Mouse (Mus musculus) spleen, adult 18-20 months (tissue): ENCODE measurements at regions not wholly inside any gene's neighbourhood (a gene's known extent, or its start where the extent isn't known, plus 50 kb on each side); places are given as distances from the start of the nearest gene placed in this dataset.

Source experiments
- DNase-seq, 2 experiments: peaks; one replicate each; pipeline ENCODE4 v3.0.0; 2022; ENCODE audit warnings: mixed read lengths in 2 of 2

DNA sequence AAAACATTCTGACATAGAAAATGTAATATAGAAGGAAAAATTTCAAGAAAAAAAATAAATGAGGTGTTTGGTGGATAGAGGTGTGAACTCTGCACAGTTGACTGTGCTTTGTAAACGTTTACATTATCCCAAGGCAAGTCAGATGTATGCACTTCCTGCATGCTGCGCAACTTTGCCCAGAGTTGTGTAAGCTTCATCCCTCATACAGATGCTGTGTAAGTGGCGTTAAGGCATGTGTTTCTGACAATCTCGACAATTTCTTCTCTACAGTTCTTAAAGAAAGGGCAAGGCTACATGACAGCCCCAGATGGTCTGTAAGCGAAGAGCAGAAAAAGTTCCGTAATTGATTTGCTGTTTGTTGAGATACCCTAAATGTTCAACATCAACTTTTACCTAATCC lies 476.6 kb upstream of the Pitx2 start:
- no peak for DNase-seq

DNA sequence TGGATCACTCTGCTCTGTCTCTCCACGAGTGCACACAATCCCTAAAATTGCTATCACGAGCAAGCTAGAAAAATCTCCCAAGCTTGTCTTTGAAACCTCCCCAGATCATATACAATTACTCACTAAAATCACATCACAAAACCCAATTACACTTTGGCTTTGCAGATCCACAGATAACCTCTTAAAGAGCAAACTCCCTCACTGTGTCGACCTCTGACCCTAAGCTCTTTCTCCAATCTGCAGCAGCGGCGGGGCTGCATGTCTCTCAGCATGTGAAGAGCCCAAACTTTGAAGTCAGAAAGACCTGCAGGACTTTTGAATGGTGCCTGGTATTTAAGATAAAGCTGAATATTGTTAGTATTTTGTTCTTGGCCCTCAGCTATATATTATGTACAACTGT lies 479.4 kb upstream of the Pitx2 start:
- no peak for DNase-seq

- DNase-seq, result no peak
These were observed 480.5 kb upstream of the Pitx2 start for GRCm38 (mm10) chr3:128719226-128719625.

DNA sequence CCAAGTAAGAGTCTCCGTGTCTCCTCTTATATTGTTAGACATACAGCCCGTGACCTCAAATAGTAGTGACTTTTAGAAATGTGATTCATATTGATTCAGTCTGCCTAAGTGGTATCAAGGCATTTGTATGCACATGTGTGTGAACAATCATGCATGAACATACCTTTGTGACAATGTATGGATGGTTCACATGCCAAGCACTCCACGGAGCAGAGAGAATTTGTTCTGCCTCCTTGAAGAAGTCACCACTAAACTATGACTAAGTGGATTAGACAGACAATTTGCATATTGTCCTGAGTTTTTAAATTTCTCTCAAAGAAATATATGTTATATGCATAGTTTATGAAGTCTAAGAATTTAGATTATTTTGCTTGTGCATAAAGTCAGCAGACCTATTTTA lies 492.4 kb upstream of the Pitx2 start:
- DNase-seq, result no peak

- no peak for DNase-seq
These were observed 531.1 kb upstream of the Pitx2 start for GRCm38 (mm10) chr3:128668468-128669127.

DNA sequence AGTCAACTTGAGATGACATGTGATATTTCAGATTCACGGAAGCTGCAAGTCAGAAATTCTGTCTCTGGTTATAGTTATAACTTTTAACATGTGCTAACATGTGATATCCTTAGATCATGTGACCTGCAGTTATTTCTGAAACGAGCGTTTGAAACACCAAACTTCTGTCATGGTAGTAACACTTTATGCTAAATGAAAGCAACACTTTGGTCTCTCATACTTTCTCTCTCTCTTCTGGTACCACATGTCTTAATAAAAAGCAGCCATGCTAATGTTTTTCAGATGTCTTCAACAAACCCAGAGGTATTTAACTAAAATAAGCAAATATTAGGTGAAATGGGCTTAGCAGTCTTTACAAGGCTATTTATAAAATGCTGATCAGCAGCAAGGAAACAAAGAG lies 534.5 kb upstream of the Pitx2 start:
- DNase-seq, result no peak

GRCm38 (mm10) chr3:128636960-128637755 lies 562.5 kb upstream of the Pitx2 start:
- DNase-seq, result no peak

GRCm38 (mm10) chr3:128627696-128628095 lies 572.0 kb upstream of the Pitx2 start:
- no peak for DNase-seq

DNA sequence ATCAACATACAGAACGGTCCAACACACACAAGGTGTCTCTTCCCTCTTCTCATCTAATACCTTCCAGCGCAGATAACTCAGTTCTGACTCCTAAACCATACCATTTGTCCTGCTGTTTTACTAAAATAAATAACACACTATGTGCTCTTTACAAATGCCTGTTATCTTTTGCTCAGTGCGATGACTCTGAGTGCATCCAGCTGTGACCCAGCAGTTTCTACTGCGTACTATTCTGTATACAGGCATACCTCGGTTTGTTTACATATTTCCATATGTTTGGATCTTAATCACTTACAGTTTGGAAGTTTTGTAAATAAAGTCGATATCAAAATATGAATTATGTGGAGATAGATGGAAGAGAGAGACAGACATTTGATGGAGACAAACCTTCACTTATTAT lies 583.0 kb upstream of the Pitx2 start:
- no peak for DNase-seq

- DNase-seq, result no peak
These were observed 586.0 kb upstream of the Pitx2 start for GRCm38 (mm10) chr3:128613657-128614056.

- DNase-seq, result no peak
These were observed 588.9 kb upstream of the Pitx2 start for GRCm38 (mm10) chr3:128610731-128611130.

- DNase-seq, result no peak
These were observed 591.0 kb upstream of the Pitx2 start for GRCm38 (mm10) chr3:128608694-128609093.

GRCm38 (mm10) chr3:128575339-128576129 lies 624.1 kb upstream of the Pitx2 start:
- no peak for DNase-seq

DNA sequence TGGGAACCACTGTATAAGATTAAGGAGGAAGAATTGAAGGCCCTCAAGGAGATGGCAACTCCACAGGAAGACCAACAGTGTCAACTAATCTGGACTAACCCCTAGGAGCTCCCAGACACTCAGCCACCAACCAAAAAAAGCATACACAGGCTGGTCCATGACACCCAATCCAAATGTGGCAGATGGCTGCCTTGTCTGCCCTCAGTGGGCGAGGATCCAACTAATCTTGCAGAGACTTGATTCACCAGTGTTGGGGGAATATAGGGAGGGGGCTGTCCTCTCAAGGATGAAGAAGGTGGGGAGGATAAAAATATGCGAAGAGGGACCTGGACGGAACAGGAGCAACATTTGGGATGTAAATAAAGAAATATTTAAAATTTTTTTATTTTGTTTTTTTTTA lies 629.1 kb upstream of the Pitx2 start:
- no peak for DNase-seq

- DNase-seq, result no peak
These were observed 634.3 kb upstream of the Pitx2 start for GRCm38 (mm10) chr3:128565386-128565785.

DNA sequence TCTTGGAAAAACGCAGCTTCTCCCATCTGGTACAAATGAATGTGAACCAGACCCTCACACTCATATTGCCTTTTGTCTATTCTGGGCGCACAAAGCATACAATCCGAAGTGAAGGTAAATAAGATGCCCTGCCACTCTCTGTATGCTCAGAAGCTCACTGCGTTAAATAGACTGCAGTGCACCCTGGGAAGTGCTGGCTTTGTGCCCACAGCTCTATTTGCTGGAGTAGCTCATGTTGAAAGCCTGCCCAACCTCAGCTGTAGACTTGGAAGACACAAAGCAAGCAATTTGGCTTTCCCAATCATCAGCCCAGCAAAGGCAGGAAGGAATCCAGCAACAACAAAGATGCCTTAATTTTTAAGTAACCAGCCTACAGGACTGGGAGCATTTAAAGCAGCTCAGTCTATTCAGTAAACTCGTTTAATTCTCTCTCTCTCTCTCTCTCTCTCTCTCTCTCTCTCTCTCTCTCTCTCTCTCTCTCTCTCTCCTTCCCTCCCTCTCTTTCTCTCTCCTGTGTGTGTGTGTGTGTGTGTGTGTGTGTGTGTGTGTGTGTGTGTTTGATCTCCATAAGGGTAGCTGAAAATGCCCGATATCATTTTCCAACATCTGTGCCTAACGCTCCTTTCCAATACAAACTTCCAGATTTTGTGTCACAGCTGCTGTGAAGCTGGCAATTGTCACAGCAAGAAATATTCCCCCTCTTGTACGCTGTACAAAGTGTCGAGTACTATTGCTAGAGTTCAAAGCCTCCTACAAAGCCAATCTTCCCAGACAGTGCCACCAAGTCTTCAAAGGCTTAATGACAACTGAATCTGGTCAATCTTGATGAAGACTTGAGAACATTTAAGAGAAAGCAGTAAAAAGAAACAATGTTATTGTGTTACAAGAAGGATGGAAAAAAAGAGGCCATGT lies 650.5 kb upstream of the Fam241a start:
- DNase-seq, result no peak

DNA sequence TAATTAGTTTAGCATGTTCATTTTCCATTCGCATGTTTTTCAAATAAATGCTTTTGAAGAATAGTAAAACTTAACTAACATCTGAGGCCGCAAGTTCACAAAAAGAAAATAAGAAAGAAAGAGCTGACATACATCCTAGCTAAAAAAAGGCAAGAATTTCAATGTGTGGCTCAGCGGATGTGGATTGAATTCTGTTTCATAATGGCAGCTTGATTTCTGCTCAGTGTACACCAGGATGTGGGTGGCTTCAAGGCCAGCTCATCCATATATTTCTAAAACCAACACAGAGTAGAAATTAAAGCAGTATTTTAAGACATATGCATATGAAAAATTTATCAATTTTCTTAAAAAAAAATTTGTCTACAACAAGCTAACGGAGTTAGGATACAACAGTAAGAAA lies 629.3 kb upstream of the Fam241a start:
- no peak for DNase-seq

- no peak for DNase-seq
These were observed 624.6 kb upstream of the Fam241a start for GRCm38 (mm10) chr3:128520671-128521103.

DNA sequence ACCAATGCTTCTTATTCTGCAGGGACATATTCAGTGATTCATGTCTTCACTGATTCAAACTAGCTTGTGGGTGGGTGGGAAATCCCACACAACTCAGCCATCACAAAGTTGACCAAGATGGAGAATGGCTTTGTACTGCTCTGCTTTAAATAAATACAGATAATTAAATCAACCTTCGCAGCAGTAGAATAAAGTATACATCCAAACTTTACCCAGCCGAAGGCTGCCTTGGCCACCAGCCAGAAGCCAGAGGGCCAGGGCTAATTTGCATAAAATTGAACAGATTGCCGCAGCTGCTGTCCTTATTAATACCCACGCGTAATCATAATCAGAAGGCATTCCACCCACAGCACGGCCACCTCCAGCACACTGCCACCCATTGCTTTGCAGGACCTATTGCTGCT lies 623.8 kb upstream of the Fam241a start:
- DNase-seq, result no peak

- DNase-seq, result no peak
These were observed 622.7 kb upstream of the Fam241a start for GRCm38 (mm10) chr3:128518806-128519205.

DNA sequence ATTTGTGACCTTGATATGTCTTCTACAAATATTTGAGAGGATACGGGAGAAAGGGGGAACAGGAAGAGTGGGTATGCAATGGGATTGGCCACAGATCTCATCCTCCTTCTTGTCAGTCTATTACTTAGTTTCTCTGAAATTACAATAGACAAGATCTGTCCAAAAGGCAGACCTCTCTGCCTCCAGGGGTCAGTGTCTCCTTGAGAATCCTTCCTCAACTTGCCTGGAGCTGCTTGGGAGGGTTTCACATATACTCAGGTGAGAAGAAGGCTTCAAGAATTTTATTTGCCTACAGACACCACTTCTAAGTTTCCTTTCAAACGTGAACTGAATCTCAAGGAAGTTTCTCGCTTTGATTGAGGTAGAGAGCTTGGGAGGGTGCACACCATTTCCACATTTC lies 575.0 kb upstream of the Fam241a start:
- no peak for DNase-seq

DNA sequence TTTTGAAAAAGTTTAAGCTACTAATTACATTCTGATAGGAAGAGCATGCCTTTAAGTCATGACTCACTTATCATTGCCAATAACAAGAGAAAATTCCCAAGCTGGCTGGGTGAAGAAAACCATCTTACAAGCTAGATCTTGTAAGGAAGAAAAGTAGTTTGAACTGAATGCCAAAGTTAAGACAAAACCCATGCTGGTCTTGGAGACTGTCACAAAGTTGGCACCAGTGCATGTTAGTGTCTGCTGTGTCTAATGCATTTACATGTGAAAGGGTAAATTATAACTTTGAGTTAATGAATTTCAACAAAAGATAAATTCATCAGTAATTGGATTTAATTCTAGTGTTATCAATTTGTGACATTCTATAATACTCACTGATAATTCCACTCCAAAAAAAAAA lies 533.6 kb upstream of the Fam241a start:
- no peak for DNase-seq

GRCm38 (mm10) chr3:128415568-128415967 lies 519.4 kb upstream of the Fam241a start:
- DNase-seq, result no peak
